Mouse (Mus musculus): ENCODE data around the gene Mrpl20.

DNA sequence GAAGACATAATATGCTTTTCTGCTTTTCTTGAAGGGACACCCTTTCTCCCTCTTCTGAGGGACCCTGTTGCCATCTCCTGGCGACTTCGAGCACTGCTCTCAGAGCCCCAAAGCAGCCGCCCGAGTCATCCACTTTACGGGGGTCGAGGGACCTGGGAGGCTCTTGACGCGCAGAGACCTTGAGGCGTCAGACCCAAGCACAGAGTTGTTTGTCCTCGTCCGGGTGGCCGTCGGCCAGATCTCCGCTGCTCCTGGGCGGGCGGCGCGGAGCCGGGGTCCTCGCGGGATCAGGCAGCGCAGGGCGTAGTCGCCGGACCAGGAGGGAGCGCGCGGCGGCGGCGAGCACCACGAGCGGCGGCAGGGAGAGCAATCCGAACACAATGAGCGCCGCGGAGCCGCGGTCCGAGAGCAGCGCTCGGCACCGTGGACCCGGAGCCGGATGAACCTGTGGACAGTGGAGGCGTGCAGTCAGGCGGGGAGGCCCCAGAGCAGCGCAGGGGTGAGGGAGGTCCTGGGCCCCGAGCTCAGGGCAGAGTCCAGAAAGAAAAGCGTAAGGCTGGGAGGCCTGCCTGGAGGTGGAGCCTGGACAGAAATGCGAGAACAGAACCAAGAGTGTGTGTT, 18.5 kb upstream of the Mrpl20 start:
- TF ChIP-seq FLI1 (IDR thresholded peaks at IDR 0.05; ENCODE audit: low read length) (no peak), GATA1 (IDR thresholded peaks at IDR 0.05; ENCODE audit: borderline replicate concordance, low read length) (no peak)
